Mouse (Mus musculus) heart, postnatal 14 days (tissue): ENCODE measurements at regions not wholly inside any gene's neighbourhood (a gene's known extent, or its start where the extent isn't known, plus 50 kb on each side); places are given as distances from the start of the nearest gene placed in this dataset.

Source experiments
- DNase-seq, 2 experiments: peaks; one replicate each; pipeline ENCODE4 v3.0.0; 2021 to 2022
- intact Hi-C: fragments of 180-260 bp; cut with DNase I; formaldehyde crosslinking; loops from one replicate; pipeline ENCODE4 v1.15.1; 2025

DNA sequence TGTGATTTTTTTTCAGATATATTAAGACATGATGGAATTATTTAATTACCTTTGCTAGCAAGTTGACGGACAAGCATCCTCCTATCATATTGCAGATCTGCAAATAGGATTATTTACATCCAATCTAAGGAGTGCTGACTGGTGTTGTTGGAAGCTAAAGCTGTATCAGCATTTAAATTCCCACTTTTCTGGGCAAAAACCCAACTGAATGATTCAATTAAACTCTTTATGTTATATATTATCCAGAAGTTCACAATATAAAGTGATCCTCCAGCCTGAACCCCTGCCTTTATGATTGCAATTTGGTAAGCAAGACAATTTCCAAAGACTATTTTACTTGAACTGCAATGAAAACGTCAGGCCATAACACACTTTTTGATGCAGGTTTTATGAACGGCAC lies 304.1 kb downstream of the Gm10295 start:
- intact Hi-C loops: no loop called here
- no peak for DNase-seq

- no peak for DNase-seq
- intact Hi-C loops: no loop called here
Observed at GRCm38 (mm10) chr7:71046596-71046995, 304.7 kb downstream of the Gm10295 start.

DNA sequence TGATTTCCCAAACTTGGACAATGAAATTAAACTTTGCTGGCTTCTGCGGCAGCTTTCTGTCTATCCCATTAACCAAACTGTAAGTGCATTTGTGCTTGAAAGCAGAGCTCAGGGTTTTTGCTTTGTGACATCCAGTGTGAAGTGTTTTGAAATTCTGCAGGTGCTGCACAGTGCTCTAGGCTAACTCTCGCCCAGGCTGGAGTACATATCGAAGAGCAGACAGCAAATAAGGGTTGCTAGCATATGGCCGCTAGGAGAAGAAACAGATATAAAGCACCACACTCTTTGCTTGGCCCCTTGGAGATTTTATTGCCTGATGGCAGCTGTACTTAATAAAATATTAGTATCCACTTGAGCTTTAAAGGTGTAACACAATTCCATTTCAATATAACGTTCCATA lies 307.5 kb downstream of the Gm10295 start:
- intact Hi-C loops: no loop called here
- no peak for DNase-seq

GRCm38 (mm10) chr7:71043128-71043527 lies 308.2 kb downstream of the Gm10295 start:
- intact Hi-C loops: no loop called here
- no peak for DNase-seq

DNA sequence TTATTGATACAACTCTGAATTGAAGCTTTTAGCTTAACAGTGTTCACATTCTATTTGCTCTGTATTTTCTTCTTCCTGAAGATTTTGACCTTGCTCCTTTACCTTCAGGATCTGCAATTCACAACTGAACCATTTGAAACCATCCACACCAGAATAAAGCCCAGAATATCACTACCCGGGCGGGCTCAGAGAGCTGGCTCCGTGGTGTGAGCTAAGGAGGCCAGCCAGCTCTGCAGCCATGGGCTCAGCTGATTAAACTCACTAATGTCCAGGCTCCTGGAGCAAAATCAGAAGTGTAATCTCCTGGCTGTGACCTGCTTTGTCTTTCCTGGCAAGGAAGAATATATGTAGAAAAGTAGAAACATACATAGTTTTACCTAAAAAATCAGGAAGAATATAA lies 309.9 kb downstream of the Gm10295 start:
- no peak for DNase-seq
- intact Hi-C loops: no loop called here

GRCm38 (mm10) chr7:71040846-71041245 lies 310.4 kb downstream of the Gm10295 start:
- intact Hi-C loops: no loop called here
- no peak for DNase-seq

- DNase-seq: no peak
- intact Hi-C loops: no loop called here
Observed at GRCm38 (mm10) chr7:71038537-71038936, 312.7 kb downstream of the Gm10295 start.

DNA sequence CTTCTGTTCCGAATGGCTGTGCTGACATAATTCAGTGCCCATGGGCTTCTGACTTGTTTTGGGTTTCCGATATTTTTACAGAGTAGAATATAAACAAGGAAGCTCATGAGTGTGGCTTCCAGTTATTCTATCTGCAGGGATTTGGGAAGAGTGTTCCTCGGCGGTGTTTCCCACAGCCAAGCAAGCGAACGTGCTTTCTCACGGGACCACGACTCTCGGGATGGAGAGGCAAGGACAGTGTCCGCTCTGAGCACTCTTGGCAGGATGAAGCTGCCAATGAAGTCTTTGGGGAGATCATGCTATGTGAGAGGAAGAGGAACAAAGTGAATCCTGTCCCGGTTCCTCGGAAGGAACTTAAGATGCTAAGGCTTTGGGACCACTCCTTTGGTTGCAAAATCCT lies 318.2 kb downstream of the Gm10295 start:
- peak; percentile 27 to 32 for DNase-seq
- intact Hi-C loops: no loop called here

DNA sequence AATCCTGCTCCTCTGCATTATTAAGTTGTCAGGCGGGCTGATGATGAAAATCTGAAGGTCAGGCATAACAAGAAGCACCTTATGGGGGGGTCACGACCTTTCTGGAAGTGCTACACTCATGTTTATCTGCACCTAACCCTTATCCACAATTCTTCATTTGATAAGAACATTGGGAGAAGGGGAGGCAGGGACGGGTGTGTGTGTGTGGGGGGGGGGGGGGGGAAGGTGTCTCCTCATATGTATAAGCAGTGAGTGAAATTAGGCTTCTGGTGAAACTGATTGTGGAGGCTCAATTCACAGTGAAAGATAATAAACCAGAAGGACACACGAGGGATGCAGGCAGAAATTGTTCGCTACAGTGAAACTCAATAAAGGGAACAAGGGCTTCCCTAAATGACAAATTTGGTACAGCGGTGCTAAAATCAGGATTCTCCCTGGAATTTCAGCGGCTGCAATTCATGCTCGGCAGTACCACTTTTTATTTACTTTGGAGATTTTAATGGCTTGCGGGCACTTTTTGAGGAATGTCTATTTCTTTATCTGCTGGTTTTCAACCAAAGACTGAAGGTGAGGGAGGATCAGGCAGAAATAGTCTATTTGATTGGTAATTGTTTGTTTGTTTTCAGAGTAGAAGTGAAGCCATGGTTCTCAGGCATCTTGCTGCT lies 327.2 kb downstream of the Gm10295 start:
- intact Hi-C loops: loop anchor here (10.0 kb wide), 1 partner anchor 659 kb away; the partner anchor contains the start of gene Nr2f2
- no peak for DNase-seq

GRCm38 (mm10) chr7:71023253-71023945 lies 327.9 kb downstream of the Gm10295 start:
- intact Hi-C loops: loop anchor here (10.0 kb wide), 1 partner anchor 659 kb away; the partner anchor contains the start of gene Nr2f2
- DNase-seq: peak in 1 of 2 experiments; percentile 3
